Mouse (Mus musculus) erythroblast, embryonic 14.5 days (primary cell): Measurements from ENCODE around the gene Hmox1.

Experiments
- GATA1 ChIP-seq: IDR thresholded peaks from 2 replicates; pipeline ENCODE4 v1.6.1; 2012; ENCODE audit warnings: low read length, inconsistent platforms, mixed read lengths
- TAL1 ChIP-seq: IDR thresholded peaks from 3 replicates; pipeline ENCODE4 v1.6.1; 2012; ENCODE audit warnings: low read length, inconsistent platforms, mixed read lengths

- no peak for TF ChIP-seq GATA1
- TF ChIP-seq TAL1: no peak
Observed at GRCm38 (mm10) chr8:75055673-75056072, 37.7 kb upstream of the Hmox1 start.
